Mouse (Mus musculus): ENCODE data around the gene Dpm2. TPM values are rescaled to one million over a fixed set of nuclear protein-coding genes. Genes with fewer than 3 reads are reported as not detected.

Gene Dpm2
- polyA plus RNA-seq, 1 experiment: 73.7 TPM

- H3K79me2 ChIP-seq (ENCODE audit: control insufficient read depth, insufficient read depth): peaks cover 23% of the 10 kb centered on the region
Observed at GRCm38 (mm10) chr2:32572196-32572595, 1.5 kb downstream of the Dpm2 start.

GRCm38 (mm10) chr2:32574497-32574896, 3.8 kb downstream of the Dpm2 start, which contains the start of gene Pip5kl1:
Gene Pip5kl1 (plus strand): TSS chr2:32574797.
- Histone ChIP-seq H3K79me3 (ENCODE audit: low read depth) (peaks cover 18% of the 10 kb centered on the region), H3K4me3 (ENCODE audit: insufficient read depth, poor library complexity, severe bottlenecking) (no peak within 1 kb of the TSS), H3K27me3 (ENCODE audit: control insufficient read depth, insufficient read depth, insufficient read length) (no peaks in the 10 kb centered on the region), H3ac (ENCODE audit: control insufficient read depth, insufficient read length, low read depth) (no peak within 1 kb of the TSS), H3K36me3 (ENCODE audit: control insufficient read depth, insufficient read depth) (peaks cover 14% of the 10 kb centered on the region), H3K79me2 (ENCODE audit: control insufficient read depth, insufficient read depth) (peaks cover 23% of the 10 kb centered on the region)
- no peak for TF ChIP-seq CEBPB (IDR thresholded peaks at IDR 0.05; ENCODE audit: low read depth)
- no peak for TF ChIP-seq USF1 (IDR thresholded peaks at IDR 0.05; ENCODE audit: low read depth)
- no peak for TF ChIP-seq MYOD1 (IDR thresholded peaks at IDR 0.05; ENCODE audit: control insufficient read depth, insufficient read length, low read depth)
- TF ChIP-seq CTCF (IDR thresholded peaks at IDR 0.05; ENCODE audit: control insufficient read depth, insufficient read depth, insufficient read length): no peak
- TF ChIP-seq FOSL1 (IDR thresholded peaks at IDR 0.05; ENCODE audit: insufficient read depth, low read length, poor library complexity, severe bottlenecking): no peak
- no peak for TF ChIP-seq MAX (IDR thresholded peaks at IDR 0.05)
- no peak for TF ChIP-seq MYOG (IDR thresholded peaks at IDR 0.05; ENCODE audit: control insufficient read depth, extremely low read depth, insufficient read length)

More at GRCm38 (mm10) chr2:32572196-32572595, 1.5 kb downstream of the Dpm2 start:
- Histone ChIP-seq H3ac (ENCODE audit: control insufficient read depth, insufficient read length, low read depth) (no peak overlapping the region), H3K4me3 (ENCODE audit: insufficient read depth, poor library complexity, severe bottlenecking) (no peak overlapping the region), H3K79me3 (ENCODE audit: low read depth) (peaks cover 18% of the 10 kb centered on the region), H3K36me3 (ENCODE audit: control insufficient read depth, insufficient read depth) (peaks cover 14% of the 10 kb centered on the region), H3K27me3 (ENCODE audit: control insufficient read depth, insufficient read depth, insufficient read length) (no peaks in the 10 kb centered on the region)
- TF ChIP-seq MYOG (IDR thresholded peaks at IDR 0.05; ENCODE audit: control insufficient read depth, extremely low read depth, insufficient read length) (no peak), FOSL1 (IDR thresholded peaks at IDR 0.05; ENCODE audit: insufficient read depth, low read length, poor library complexity, severe bottlenecking) (no peak), USF1 (IDR thresholded peaks at IDR 0.05; ENCODE audit: low read depth) (no peak)

GRCm38 (mm10) chr2:32574901-32575585, 4.4 kb downstream of the Dpm2 start:
- Histone ChIP-seq H3K36me3 (ENCODE audit: control insufficient read depth, insufficient read depth) (peaks cover 14% of the 10 kb centered on the region), H3K79me3 (ENCODE audit: low read depth) (peaks cover 18% of the 10 kb centered on the region), H3K4me3 (ENCODE audit: insufficient read depth, poor library complexity, severe bottlenecking) (no peak overlapping the region), H3K27me3 (ENCODE audit: control insufficient read depth, insufficient read depth, insufficient read length) (no peaks in the 10 kb centered on the region), H3K79me2 (ENCODE audit: control insufficient read depth, insufficient read depth) (peaks cover 23% of the 10 kb centered on the region), H3ac (ENCODE audit: control insufficient read depth, insufficient read length, low read depth) (no peak overlapping the region)
- peak; percentile 32 for TF ChIP-seq FOSL1 (IDR thresholded peaks at IDR 0.05; ENCODE audit: insufficient read depth, low read length, poor library complexity, severe bottlenecking)
- no peak for TF ChIP-seq MYOG (IDR thresholded peaks at IDR 0.05; ENCODE audit: control insufficient read depth, extremely low read depth, insufficient read length)

- peaks cover 23% of the 10 kb centered on the region for H3K79me2 ChIP-seq (ENCODE audit: control insufficient read depth, insufficient read depth)
- H3K79me3 ChIP-seq (ENCODE audit: low read depth): peaks cover 18% of the 10 kb centered on the region
- no peaks in the 10 kb centered on the region for H3K27me3 ChIP-seq (ENCODE audit: control insufficient read depth, insufficient read depth, insufficient read length)
- no peak within 1 kb of the TSS for H3ac ChIP-seq (ENCODE audit: control insufficient read depth, insufficient read length, low read depth)
- H3K36me3 ChIP-seq (ENCODE audit: control insufficient read depth, insufficient read depth): peaks cover 14% of the 10 kb centered on the region
- no peak within 1 kb of the TSS for H3K4me3 ChIP-seq (ENCODE audit: insufficient read depth, poor library complexity, severe bottlenecking)
- TF ChIP-seq CTCF (IDR thresholded peaks at IDR 0.05; ENCODE audit: control insufficient read depth, insufficient read depth, insufficient read length) (no peak), MYOG (IDR thresholded peaks at IDR 0.05; ENCODE audit: control insufficient read depth, extremely low read depth, insufficient read length) (no peak), MYOD1 (IDR thresholded peaks at IDR 0.05; ENCODE audit: control insufficient read depth, insufficient read length, low read depth) (no peak), MAX (IDR thresholded peaks at IDR 0.05) (no peak), CEBPB (IDR thresholded peaks at IDR 0.05; ENCODE audit: low read depth) (no peak), FOSL1 (IDR thresholded peaks at IDR 0.05; ENCODE audit: insufficient read depth, low read length, poor library complexity, severe bottlenecking) (no peak), USF1 (IDR thresholded peaks at IDR 0.05; ENCODE audit: low read depth) (no peak)
Observed at GRCm38 (mm10) chr2:32575586-32576160, 5.0 kb downstream of the Dpm2 start, which contains the start of gene 9430097D07Rik. Gene 9430097D07Rik (minus strand): TSS chr2:32575684.

GRCm38 (mm10) chr2:32576532-32576931, 5.9 kb downstream of the Dpm2 start:
- Histone ChIP-seq H3K36me3 (ENCODE audit: control insufficient read depth, insufficient read depth) (peaks cover 14% of the 10 kb centered on the region), H3K27me3 (ENCODE audit: control insufficient read depth, insufficient read depth, insufficient read length) (no peaks in the 10 kb centered on the region), H3K4me3 (ENCODE audit: insufficient read depth, poor library complexity, severe bottlenecking) (no peak overlapping the region), H3ac (ENCODE audit: control insufficient read depth, insufficient read length, low read depth) (no peak overlapping the region), H3K79me2 (ENCODE audit: control insufficient read depth, insufficient read depth) (peaks cover 14% of the 10 kb centered on the region), H3K79me3 (ENCODE audit: low read depth) (peaks cover 11% of the 10 kb centered on the region)
- TF ChIP-seq USF1 (IDR thresholded peaks at IDR 0.05; ENCODE audit: low read depth): no peak
- TF ChIP-seq MAX (IDR thresholded peaks at IDR 0.05): no peak
- no peak for TF ChIP-seq CTCF (IDR thresholded peaks at IDR 0.05; ENCODE audit: control insufficient read depth, insufficient read depth, insufficient read length)
- TF ChIP-seq CEBPB (IDR thresholded peaks at IDR 0.05; ENCODE audit: low read depth): no peak
- no peak for TF ChIP-seq MYOG (IDR thresholded peaks at IDR 0.05; ENCODE audit: control insufficient read depth, extremely low read depth, insufficient read length)
- no peak for TF ChIP-seq FOSL1 (IDR thresholded peaks at IDR 0.05; ENCODE audit: insufficient read depth, low read length, poor library complexity, severe bottlenecking)
- TF ChIP-seq MYOD1 (IDR thresholded peaks at IDR 0.05; ENCODE audit: control insufficient read depth, insufficient read length, low read depth): no peak

Data from C2C12 (cell line).